Mouse (Mus musculus): ENCODE results near the gene Trappc10. TPM values are rescaled to one million over a fixed set of nuclear protein-coding genes. Genes with fewer than 3 reads are reported as not detected.

Trappc10 gene
- polyA plus RNA-seq, 1 experiment from 2014 or later = 13.1 TPM

DNA sequence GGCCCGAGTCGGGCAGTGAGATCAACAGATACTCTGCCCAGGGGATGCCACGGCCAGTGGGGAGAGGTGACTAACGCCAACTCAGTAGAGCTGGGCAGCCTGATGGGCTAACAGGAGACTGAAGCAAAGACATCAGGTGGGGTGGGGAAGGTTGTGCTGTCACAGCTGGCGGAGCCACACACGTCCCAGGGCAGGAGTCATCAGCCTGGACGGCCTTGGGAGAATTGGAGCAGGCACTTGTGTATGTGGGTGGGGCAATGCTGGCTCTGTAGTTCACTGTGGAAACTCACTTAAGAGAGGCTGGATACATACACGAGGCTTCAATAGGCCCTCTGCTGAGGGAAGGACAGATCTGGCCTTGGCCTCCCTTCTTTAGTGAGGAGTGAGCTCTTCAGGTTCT lies 83.3 kb downstream of the Trappc10 start:
- no peaks in the 10 kb centered on the region for H3K27me3 ChIP-seq (ENCODE audit: low read depth, poor library complexity, severe bottlenecking)
- peaks cover 10% of the 10 kb centered on the region for H3K4me1 ChIP-seq
- no peaks in the 10 kb centered on the region for H3K9me3 ChIP-seq (replicated peaks)
- no peak overlapping the region for H3K27ac ChIP-seq
- peaks cover 49% of the 10 kb centered on the region for H3K36me3 ChIP-seq
- no peak for DNase-seq (ENCODE audit: low spot score)
- WGBS = 85% methylated on average over 8 of the region's 8 CpGs
- no peak overlapping the region for H3K4me3 ChIP-seq

DNA sequence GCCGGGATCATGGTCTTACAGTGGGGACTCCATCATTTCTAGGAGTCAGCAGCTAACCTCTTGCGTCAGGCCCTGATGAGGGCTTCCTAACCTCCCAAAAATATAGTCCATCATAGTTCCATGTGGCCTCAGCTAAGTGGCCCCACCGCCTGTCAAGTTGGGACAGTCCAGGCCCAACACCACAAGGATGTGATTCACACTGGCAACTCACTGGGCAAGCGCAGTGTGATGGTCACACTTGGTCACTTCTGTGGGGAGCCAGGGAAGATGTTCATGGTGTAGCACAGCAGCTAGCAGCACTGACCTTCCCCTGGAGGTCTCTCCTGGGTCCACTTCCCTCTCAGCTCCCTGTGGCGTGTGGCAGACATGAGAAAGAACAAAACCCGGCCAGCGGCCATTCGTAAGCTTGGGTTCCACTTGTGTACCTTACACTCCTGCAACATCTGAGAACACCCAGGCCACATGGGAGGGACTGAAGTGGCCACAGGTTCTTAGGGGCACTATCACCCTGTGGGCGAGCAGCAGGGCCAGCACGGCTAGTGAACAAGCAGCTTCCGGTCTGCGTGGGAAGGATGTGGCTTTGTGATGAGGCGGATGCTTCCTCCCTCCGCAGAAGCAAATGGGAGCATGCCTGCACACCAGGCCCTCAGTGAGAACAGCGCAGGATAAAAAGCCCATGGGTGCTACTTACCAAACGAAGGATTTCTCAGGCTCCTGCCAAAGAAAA lies 83.9 kb downstream of the Trappc10 start:
- H3K27ac ChIP-seq = no peak overlapping the region
- H3K9me3 ChIP-seq (replicated peaks) = no peaks in the 10 kb centered on the region
- peaks cover 10% of the 10 kb centered on the region for H3K4me1 ChIP-seq
- no peaks in the 10 kb centered on the region for H3K27me3 ChIP-seq (ENCODE audit: low read depth, poor library complexity, severe bottlenecking)
- no peak for DNase-seq (ENCODE audit: low spot score)
- H3K36me3 ChIP-seq = peaks cover 43% of the 10 kb centered on the region
- no peak overlapping the region for H3K4me3 ChIP-seq
- 91% methylated on average over 16 of the region's 16 CpGs for WGBS

DNA sequence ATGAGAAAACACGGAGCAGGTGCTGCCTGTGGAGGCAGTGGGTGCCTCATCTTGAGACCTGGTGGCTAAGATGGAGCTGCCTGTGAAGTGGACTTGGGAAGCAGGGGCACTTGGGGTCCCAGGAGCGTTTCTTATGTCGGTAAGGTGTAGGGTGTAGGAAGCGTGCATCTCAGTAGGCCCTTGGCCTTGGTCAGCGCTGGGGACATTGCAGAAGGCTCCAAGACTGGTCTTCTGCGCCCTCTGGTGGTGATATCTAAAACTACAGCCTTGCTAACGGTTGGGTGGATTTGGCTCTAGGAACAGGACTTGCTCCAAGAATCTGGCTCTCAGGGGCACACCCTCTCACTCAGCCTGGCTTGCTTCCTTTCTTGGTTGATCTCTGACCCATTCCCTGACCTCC lies 84.5 kb downstream of the Trappc10 start:
- no peaks in the 10 kb centered on the region for H3K27me3 ChIP-seq (ENCODE audit: low read depth, poor library complexity, severe bottlenecking)
- WGBS = under 1% methylated on average over 7 of the region's 7 CpGs
- H3K27ac ChIP-seq = no peak overlapping the region
- H3K4me1 ChIP-seq = peaks cover 10% of the 10 kb centered on the region
- H3K9me3 ChIP-seq (replicated peaks) = no peaks in the 10 kb centered on the region
- H3K36me3 ChIP-seq = peaks cover 37% of the 10 kb centered on the region
- DNase-seq (ENCODE audit: low spot score) = peak; percentile 86
- H3K4me3 ChIP-seq = peak overlapping the region; percentile 32

DNA sequence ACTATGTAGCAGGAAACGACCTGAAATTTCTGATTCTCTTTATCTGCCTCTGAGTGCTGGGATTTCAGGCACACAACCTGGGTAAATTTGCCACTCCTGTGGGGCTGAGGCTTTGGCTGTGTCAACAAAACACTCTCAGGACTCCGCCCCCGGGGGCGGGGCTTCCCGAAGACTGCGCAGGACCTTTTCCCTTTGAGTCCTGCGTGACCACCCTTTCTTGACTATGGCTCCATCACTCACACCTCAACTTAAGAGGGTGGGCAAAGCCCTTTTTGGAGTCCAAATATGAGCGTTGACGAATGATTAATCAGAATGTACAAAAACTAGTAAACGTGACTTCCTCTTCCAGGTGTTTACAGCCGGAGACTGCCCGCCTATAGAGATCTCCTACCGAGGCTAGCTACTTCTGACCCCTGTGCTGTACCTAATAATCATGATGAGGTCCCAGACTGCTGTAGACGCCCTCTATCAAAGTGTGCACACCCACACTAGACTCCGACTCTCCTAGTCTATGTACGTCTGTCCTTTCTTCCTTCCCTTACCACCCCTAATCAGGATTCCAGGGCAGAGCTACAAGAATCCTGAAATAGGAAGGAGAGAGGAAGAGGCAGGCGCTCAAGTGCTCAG lies 85.1 kb downstream of the Trappc10 start:
- Histone ChIP-seq H3K27ac (no peak overlapping the region), H3K36me3 (peaks cover 31% of the 10 kb centered on the region), H3K4me3 (peak overlapping the region; percentile 32), H3K4me1 (peaks cover 10% of the 10 kb centered on the region), H3K9me3 (replicated peaks) (no peaks in the 10 kb centered on the region), H3K27me3 (ENCODE audit: low read depth, poor library complexity, severe bottlenecking) (no peaks in the 10 kb centered on the region)
- 13% methylated on average over 17 of the region's 17 CpGs for WGBS
- peak; percentile 57 for DNase-seq (ENCODE audit: low spot score)

DNA sequence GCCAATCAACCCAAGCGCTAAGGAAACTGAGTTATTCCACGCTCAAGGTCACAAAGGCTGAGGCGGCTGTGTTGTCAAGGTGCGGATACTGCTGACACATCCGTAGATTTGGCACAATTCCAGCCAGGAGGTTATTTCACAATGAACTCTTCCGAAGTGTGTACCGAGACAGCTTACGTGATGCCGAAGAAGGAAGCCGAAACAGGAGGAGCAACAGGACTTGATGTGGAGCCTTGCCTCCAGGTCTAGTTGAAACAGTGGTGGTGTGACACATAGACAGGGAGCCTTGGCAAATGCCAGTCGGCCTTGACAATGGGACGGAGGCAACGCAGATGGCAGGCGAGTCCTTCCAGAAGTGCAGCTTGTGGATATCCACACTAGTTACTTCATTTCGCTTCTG lies 86.4 kb downstream of the Trappc10 start:
- Histone ChIP-seq H3K27ac (no peak overlapping the region), H3K27me3 (ENCODE audit: low read depth, poor library complexity, severe bottlenecking) (no peaks in the 10 kb centered on the region), H3K9me3 (replicated peaks) (no peaks in the 10 kb centered on the region), H3K36me3 (peaks cover 19% of the 10 kb centered on the region), H3K4me3 (no peak overlapping the region), H3K4me1 (peaks cover 10% of the 10 kb centered on the region)
- whole genome bisulfite sequencing = 94% methylated on average over 15 of the region's 15 CpGs
- DNase-seq (ENCODE audit: low spot score) = no peak

DNA sequence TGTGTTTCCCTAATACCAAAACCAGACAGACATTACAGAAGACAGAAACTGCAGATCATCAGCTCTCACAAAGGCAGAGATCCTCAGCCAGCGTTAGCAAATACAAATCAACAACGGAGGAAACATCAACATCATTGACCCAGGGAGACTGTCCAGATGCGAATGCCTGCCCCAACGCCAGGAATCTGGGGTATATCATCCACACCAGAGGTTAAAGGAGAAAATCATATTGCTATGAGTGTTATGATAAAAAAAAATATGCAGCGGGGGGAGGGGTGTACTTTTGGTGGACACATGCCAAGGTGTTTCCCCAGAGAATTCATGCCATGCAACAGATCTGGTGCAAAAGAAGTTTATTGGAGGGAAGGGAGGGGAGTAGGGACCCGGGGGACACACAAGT lies 87.5 kb downstream of the Trappc10 start:
- H3K4me3 ChIP-seq = no peak overlapping the region
- no peak for DNase-seq (ENCODE audit: low spot score)
- H3K9me3 ChIP-seq (replicated peaks) = no peaks in the 10 kb centered on the region
- 83% methylated on average over 6 of the region's 6 CpGs for WGBS
- peaks cover 9% of the 10 kb centered on the region; the same call in 1 of the 2 replicates for H3K36me3 ChIP-seq
- no peaks in the 10 kb centered on the region for H3K27me3 ChIP-seq (ENCODE audit: low read depth, poor library complexity, severe bottlenecking)
- no peak overlapping the region for H3K27ac ChIP-seq
- H3K4me1 ChIP-seq = peaks cover 10% of the 10 kb centered on the region

DNA sequence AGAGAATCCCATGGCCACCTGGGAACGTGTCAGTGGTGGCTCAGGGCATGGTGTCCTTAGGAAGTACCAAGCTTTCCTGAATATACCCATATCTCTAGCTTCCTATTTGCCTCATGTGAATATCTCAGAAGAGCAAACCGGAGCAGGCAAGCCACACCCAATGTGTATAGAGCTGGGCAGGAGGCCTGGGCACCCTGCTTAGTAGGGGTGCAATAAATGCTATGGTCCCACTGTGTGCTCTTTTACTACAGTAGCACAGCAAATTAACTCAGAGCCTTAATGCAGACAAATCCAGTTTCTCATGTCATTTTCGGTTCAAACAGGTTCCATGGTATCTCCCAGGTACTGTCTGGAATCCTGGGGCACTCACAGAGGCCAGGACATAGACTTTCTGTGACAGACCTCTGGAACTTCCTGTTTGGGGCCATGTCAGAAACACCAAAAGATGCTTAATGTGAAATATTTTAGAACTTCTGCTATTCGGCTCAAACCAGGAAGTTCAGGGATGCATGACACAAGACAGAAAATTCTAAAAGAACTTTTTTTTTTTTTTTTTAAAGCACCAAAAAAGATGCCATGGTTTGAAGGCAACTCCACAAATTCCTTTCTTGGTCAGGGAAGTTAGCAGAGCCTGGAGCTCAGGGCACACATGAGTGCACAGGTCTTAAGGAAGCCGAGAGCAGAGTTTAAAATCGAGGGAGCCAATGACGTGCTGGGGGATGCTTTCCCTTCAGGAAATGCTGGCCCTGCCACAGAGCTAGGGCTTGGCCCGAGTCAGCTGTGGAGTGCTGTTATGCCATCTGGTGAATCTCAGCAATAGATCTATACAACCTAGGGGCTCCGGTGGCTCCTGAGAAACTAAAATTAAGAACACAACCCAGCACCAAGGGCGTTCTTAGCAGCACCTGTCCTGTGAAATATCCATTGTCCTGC lies 95.3 kb downstream of the Trappc10 start:
- WGBS = 72% methylated on average over 10 of the region's 10 CpGs
- Histone ChIP-seq H3K9me3 (replicated peaks) (no peaks in the 10 kb centered on the region), H3K4me3 (no peak overlapping the region), H3K4me1 (no peaks in the 10 kb centered on the region), H3K36me3 (no peaks in the 10 kb centered on the region), H3K27me3 (ENCODE audit: low read depth, poor library complexity, severe bottlenecking) (peaks cover 3% of the 10 kb centered on the region; the same call in 1 of the 2 replicates), H3K27ac (no peak overlapping the region)
- DNase-seq (ENCODE audit: low spot score) = no peak

DNA sequence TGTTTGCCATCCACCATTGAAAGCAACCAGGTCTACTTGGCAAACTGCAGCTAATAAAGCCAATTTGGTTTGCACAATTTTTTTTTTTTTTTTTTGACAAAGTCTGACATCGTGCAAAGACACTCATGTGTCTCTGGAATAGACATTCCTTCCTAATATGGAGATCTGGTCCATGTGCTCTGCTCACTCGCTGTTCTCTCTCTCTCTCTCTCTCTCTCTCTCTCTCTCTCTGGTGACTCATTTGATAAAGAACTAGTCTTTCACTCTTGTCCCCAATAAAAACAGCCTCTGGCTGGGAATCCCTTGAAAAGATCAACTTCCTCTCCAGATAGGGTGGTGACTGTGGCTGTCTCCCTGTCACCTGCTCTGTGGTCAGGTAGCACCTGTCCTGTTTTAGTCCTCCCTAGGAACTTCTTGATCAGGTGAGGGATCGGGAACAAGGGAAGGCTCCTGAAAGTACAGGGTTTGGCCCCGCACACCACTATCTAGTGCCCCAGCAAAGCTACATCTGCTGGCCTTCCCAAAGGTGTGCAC lies 96.5 kb downstream of the Trappc10 start:
- H3K36me3 ChIP-seq = no peaks in the 10 kb centered on the region
- no peak for DNase-seq (ENCODE audit: low spot score)
- 89% methylated on average over 4 of the region's 4 CpGs for WGBS

DNA sequence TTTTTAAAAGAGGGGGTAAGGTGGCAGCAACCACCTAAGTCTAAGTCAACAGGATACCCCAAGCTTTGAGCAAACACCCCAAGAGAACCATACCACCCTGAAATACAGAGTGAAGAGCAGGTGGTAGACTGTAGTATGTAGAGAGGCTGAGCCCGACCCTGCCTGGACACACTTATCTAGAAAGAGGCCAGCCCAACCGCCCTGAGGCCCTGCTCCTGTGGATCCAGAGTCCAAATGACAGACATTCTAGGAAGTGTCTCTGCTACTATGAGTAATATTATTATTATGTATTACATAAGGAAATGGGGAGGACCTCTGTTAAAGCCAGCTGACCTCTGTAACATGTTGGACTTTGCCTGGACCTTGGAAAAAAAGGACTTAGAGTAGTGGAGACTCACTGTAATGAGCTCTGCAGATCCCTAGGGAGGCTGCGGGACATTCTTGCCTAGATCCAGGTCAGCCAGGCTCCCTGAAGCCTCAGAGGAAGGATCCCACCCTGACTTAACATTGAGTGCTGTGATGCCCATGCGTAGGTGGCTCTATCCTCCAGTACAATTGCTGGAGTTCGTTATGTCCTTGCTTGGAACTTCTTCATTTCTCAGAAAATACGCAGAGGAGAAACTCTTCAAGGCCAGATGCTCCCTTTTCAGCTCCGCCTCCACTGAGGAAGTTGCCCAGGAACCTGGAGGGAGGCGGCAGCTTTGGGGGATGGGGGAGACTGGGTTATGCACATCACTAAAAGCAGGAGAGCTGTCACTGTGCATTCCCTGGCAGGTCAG lies 100.5 kb downstream of the Trappc10 start:
- H3K27ac ChIP-seq = no peak overlapping the region
- 47% methylated on average over 8 of the region's 8 CpGs for WGBS
- H3K4me3 ChIP-seq = no peak overlapping the region
- H3K27me3 ChIP-seq (ENCODE audit: low read depth, poor library complexity, severe bottlenecking) = no peaks in the 10 kb centered on the region; the same call in 1 of the 2 replicates
- no peaks in the 10 kb centered on the region for H3K9me3 ChIP-seq (replicated peaks)
- no peaks in the 10 kb centered on the region for H3K36me3 ChIP-seq
- H3K4me1 ChIP-seq = peaks cover 9% of the 10 kb centered on the region
- no peak for DNase-seq (ENCODE audit: low spot score)

More for the DNA sequence above, 96.5 kb downstream of the Trappc10 start:
- Histone ChIP-seq H3K27me3 (ENCODE audit: low read depth, poor library complexity, severe bottlenecking) (peaks cover 3% of the 10 kb centered on the region; the same call in 1 of the 2 replicates), H3K9me3 (replicated peaks) (no peaks in the 10 kb centered on the region), H3K4me1 (no peaks in the 10 kb centered on the region), H3K4me3 (no peak overlapping the region), H3K27ac (no peak overlapping the region)

DNA sequence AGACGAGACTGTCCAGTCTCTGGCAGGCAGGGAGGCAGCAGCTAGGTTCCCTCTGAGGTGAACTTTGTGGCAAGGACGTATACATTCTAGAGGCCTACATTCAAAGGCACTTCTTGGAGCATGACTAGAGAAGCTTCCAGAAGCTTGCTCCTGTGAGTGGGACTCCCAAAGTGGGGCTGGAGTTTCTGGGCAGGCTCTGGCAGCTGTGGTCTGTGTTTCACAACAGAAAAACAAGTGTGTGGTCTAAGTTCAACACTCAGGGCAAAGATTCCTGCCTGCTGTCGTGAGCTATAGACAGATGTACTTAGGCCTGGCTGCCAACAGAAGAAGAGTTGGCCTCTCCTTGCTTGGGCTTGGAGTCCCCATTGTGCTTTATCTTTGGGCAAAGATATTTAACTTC lies 103.6 kb downstream of the Trappc10 start:
- Histone ChIP-seq H3K4me3 (no peak overlapping the region), H3K27me3 (ENCODE audit: low read depth, poor library complexity, severe bottlenecking) (no peaks in the 10 kb centered on the region; the same call in 1 of the 2 replicates), H3K27ac (no peak overlapping the region), H3K36me3 (no peaks in the 10 kb centered on the region), H3K4me1 (peaks cover 15% of the 10 kb centered on the region), H3K9me3 (replicated peaks) (no peaks in the 10 kb centered on the region)
- 83% methylated on average over 3 of the region's 3 CpGs for WGBS
- no peak for DNase-seq (ENCODE audit: low spot score)

DNA sequence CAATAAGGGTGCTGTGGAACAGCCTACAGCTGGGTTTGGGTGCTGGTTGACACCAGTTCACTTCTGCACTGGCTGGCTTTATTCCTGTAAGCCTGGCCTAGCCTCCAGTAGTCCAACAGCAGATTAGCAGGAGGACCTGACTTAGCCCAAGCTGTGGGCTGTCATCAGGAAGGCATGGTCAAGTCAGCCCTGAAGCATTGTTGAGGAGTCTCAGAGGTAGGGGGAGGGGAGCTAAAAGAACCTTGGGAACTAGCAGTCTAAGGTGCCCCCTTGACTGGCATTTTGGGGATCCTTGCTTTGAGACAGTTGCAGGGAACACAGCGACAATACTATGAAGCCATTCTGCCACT lies 104.2 kb downstream of the Trappc10 start:
- H3K4me3 ChIP-seq = no peak overlapping the region

More for the DNA sequence above, 104.2 kb downstream of the Trappc10 start:
- WGBS = 85% methylated on average over 1 of the region's 1 CpGs
- Histone ChIP-seq H3K36me3 (no peaks in the 10 kb centered on the region), H3K27me3 (ENCODE audit: low read depth, poor library complexity, severe bottlenecking) (no peaks in the 10 kb centered on the region; the same call in 1 of the 2 replicates), H3K27ac (no peak overlapping the region), H3K9me3 (replicated peaks) (no peaks in the 10 kb centered on the region), H3K4me1 (peaks cover 21% of the 10 kb centered on the region)
- DNase-seq (ENCODE audit: low spot score) = no peak

Data from limb, embryonic 10.5 days (tissue).